8 mouse cellular contexts compared by ENCODE assay signal in genomic region chr14:122983226-122984215, GRCm38 (mm10). TPM values are rescaled to one million over a fixed set of nuclear protein-coding genes. Genes with fewer than 3 reads are reported as not detected.
DNase-seq lines count a peak whose midpoint lies in the region; ATAC-seq and TF ChIP-seq lines count a peak whose summit lies in the region.

Gene Tmtc4, minus strand, starts transcription at chr14:122984035.

- peak within 1 kb of the TSS; percentile 79 for H3K4me3 ChIP-seq in G1E (ENCODE audit: low read depth, low read length)
- H3K4me3 ChIP-seq in forebrain, embryonic 16.5 days (replicated peaks; ENCODE audit: low read length), result peak within 1 kb of the TSS; percentile 86
- peak within 1 kb of the TSS; percentile 80 for H3K4me3 ChIP-seq in layer of hippocampus, adult 2 months
- H3K4me3 ChIP-seq in lung, embryonic 14.5 days (ENCODE audit: low read depth, low read length), result peak within 1 kb of the TSS; percentile 72
- peak within 1 kb of the TSS; percentile 57 for H3K4me3 ChIP-seq in olfactory bulb, adult 2 months (ENCODE audit: insufficient read depth, low read depth, low read length)

- intact Hi-C loops in heart, postnatal 36 days (cut with DNase I), result loop anchor here (10.0 kb wide), 1 partner anchor 509 kb away; the partner anchor contains the start of gene Zic2

- H3K36me3 ChIP-seq in G1E (replicated peaks), result no peaks in the 10 kb centered on the region
- no peaks in the 10 kb centered on the region for H3K36me3 ChIP-seq in forebrain, embryonic 16.5 days (ENCODE audit: control insufficient read depth, insufficient read depth)
- H3K36me3 ChIP-seq in lung, embryonic 14.5 days (ENCODE audit: insufficient read depth), result no peaks in the 10 kb centered on the region

- peak within 1 kb of the TSS; percentile 89 for H3K9ac ChIP-seq in forebrain, embryonic 16.5 days (replicated peaks; ENCODE audit: low read depth, low read length)
- peak within 1 kb of the TSS; percentile 79 for H3K9ac ChIP-seq in lung, embryonic 14.5 days

- no peak for TF ChIP-seq CTCF in G1E (IDR thresholded peaks at IDR 0.05; ENCODE audit: low read depth, low read length)
- no peak for TF ChIP-seq CTCF in layer of hippocampus, adult 2 months (conservative IDR thresholded peaks at IDR 0.05)
- TF ChIP-seq CTCF in lung, embryonic 14.5 days (IDR thresholded peaks at IDR 0.05; ENCODE audit: low read depth), result peak; percentile 42
- no peak for TF ChIP-seq CTCF in olfactory bulb, adult 2 months (IDR thresholded peaks at IDR 0.05; ENCODE audit: insufficient read depth, low read depth, low read length)

- H3K4me2 ChIP-seq in forebrain, embryonic 16.5 days (ENCODE audit: low read length), result peak within 1 kb of the TSS; percentile 82
- peak within 1 kb of the TSS; percentile 90 for H3K4me2 ChIP-seq in lung, embryonic 14.5 days

- peak within 1 kb of the TSS; percentile 91 for H3K27ac ChIP-seq in forebrain, embryonic 16.5 days (ENCODE audit: low read length)
- H3K27ac ChIP-seq in layer of hippocampus, adult 2 months, result peak within 1 kb of the TSS; percentile 89
- H3K27ac ChIP-seq in lung, embryonic 14.5 days (ENCODE audit: low read depth), result peak within 1 kb of the TSS; percentile 93
- peak within 1 kb of the TSS; percentile 87 for H3K27ac ChIP-seq in olfactory bulb, adult 2 months (ENCODE audit: insufficient read depth, low read depth, low read length)

- WGBS in forebrain, embryonic 16.5 days, result under 1% methylated on average over 54 of the region's 54 CpGs
- under 1% methylated on average over 53 of the region's 54 CpGs for WGBS in lung, embryonic 14.5 days
- WGBS in olfactory bulb, adult 2 months, result 2% methylated on average over 53 of the region's 54 CpGs

- peaks cover 3% of the 10 kb centered on the region for H3K27me3 ChIP-seq in G1E (ENCODE audit: insufficient read depth, low read length)
- no peaks in the 10 kb centered on the region for H3K27me3 ChIP-seq in forebrain, embryonic 16.5 days (replicated peaks; ENCODE audit: control insufficient read depth, insufficient read depth, low read length)
- peaks cover under 1% of the 10 kb centered on the region; the same call in 1 of the 2 replicates for H3K27me3 ChIP-seq in lung, embryonic 14.5 days (ENCODE audit: insufficient read depth, low read length)

- peak; percentile 97 for TF ChIP-seq POLR2A in olfactory bulb, adult 2 months (IDR thresholded peaks at IDR 0.05; ENCODE audit: insufficient read depth, low read depth, low read length)

- peak; percentile 100 for DNase-seq in G1E (ENCODE audit: low spot score)
- DNase-seq in cerebellum, adult 18-20 months, result peak; percentile 95 to 97
- peak; percentile 93 to 95 for DNase-seq in heart, postnatal 36 days
- DNase-seq in layer of hippocampus, adult 2 months (ENCODE audit: low spot score in 2 of 2), result peak; percentile 94 to 97
- peak; percentile 98 for DNase-seq in lung, embryonic 14.5 days
- peak; percentile 96 for DNase-seq in thymus, postnatal 0 days (ENCODE audit: low spot score)

- no peaks in the 10 kb centered on the region for H3K9me3 ChIP-seq in G1E (replicated peaks)
- H3K9me3 ChIP-seq in forebrain, embryonic 16.5 days (ENCODE audit: control insufficient read depth, low read length), result no peaks in the 10 kb centered on the region
- H3K9me3 ChIP-seq in lung, embryonic 14.5 days (ENCODE audit: low read depth, low read length), result no peaks in the 10 kb centered on the region

- H3K4me1 ChIP-seq in G1E (ENCODE audit: insufficient read depth, low read depth, low read length), result peaks cover 18% of the 10 kb centered on the region
- H3K4me1 ChIP-seq in forebrain, embryonic 16.5 days (replicated peaks; ENCODE audit: control insufficient read depth, insufficient read depth, low read length), result peaks cover 21% of the 10 kb centered on the region
- H3K4me1 ChIP-seq in lung, embryonic 14.5 days (ENCODE audit: insufficient read depth), result peaks cover 4% of the 10 kb centered on the region; the same call in 1 of the 2 replicates
- H3K4me1 ChIP-seq in olfactory bulb, adult 2 months (ENCODE audit: control insufficient read depth, insufficient read depth, low read length), result peaks cover 9% of the 10 kb centered on the region

- ATAC-seq in G1E (ENCODE audit: extremely low read depth, insufficient number of reproducible peaks, low FRiP score, poor library complexity, severe bottlenecking), result peak; percentile 95
- ATAC-seq in forebrain, embryonic 16.5 days, result peak; percentile 99
- ATAC-seq in lung, embryonic 14.5 days (ENCODE audit: insufficient read depth), result peak; percentile 99

RNA-seq across cellular contexts. Expression of gene Tmtc4, which starts in this region (rescaled TPM):
- total RNA-seq in G1E (2014; fragmentation: Nextera tagmentation), result 9.6 and 13.0 TPM in 2 replicates
- total RNA-seq in G1E (2017), result 12.6 TPM in 2 replicates
- polyA plus RNA-seq in G1E (2012), result 0.91 and 0.96 TPM in 2 replicates
- polyA plus RNA-seq in forebrain, embryonic 16.5 days (2015; fragmentation: Nextera tagmentation; extraction: Ambion mirVana), result 40.3 and 42.1 TPM in 2 replicates
- total RNA-seq in heart, postnatal 36 days (2021), result 10 to 100 TPM; 11.2 to 13.0 TPM
- 10 to 100 TPM; 19.0 to 23.0 TPM for total RNA-seq in layer of hippocampus, adult 2 months (2021)
- polyA plus RNA-seq in lung, embryonic 14.5 days (2014; fragmentation: Nextera tagmentation; extraction: Ambion mirVana), result 18.6 and 20.7 TPM in 2 replicates
- polyA plus RNA-seq in olfactory bulb, adult 2 months (2012; ENCODE audit: insufficient read depth, insufficient read length, low replicate concordance, missing spikeins), result not detected in 2 replicates
- 5.9 and 7.6 TPM in 2 replicates for polyA plus RNA-seq in thymus, postnatal 0 days (2015; fragmentation: Nextera tagmentation; extraction: Ambion mirVana)

Comparison
In these comparisons a context has a peak if more than half of its experiments do, and no peak if none do; other contexts are left out.
1. Peak in every context shown above with its lines: DNase-seq, ATAC-seq, H3K4me3 ChIP-seq and H3K27ac ChIP-seq.